18 mouse cellular contexts compared by ENCODE assay signal in the genomic region with DNA sequence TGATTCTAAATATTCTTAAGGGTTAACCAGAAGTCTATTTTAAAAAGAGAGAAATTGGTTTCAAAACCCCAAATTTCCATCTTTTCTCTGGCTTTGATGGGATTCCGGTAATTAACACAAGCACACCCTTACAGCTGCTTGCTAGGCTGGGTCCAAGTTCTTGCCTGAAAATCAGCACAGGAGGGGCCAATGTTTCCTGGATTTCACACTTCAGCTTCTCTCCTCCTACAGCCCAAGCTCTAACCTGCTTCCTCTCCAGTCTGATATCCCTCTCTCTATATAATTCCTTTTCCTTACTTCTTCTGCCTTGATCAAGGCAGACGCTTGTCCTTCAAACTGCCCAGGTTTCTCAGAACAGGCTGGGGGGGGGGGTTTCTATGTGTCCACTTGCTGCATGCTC.
"Had no signal": no experiment of that assay in that cellular context is flagged by ENCODE, and none has a peak within 500 bp of the region (broad histone marks: within the 10 kb centered on the region; RNA-seq: fewer than 3 reads in every experiment).

No protein-coding gene starts in this region.

- H3K4me3 ChIP-seq: lung, embryonic 15.5 days; megakaryocyte, embryonic 14.5 days; midbrain, embryonic 13.5 days; midbrain, embryonic 15.5 days; neural tube, embryonic 12.5 days; stomach, embryonic 15.5 days had no signal

- H3K27ac ChIP-seq: lung, embryonic 15.5 days; macrophage; midbrain, embryonic 13.5 days; midbrain, embryonic 15.5 days; neural tube, embryonic 12.5 days; stomach, embryonic 15.5 days; stomach, postnatal 0 days had no signal

- ATAC-seq: liver, postnatal 0 days; lung, postnatal 0 days; midbrain, embryonic 13.5 days; midbrain, embryonic 15.5 days had no signal

- H3K9ac ChIP-seq: liver, postnatal 0 days; lung, embryonic 15.5 days; midbrain, embryonic 13.5 days; midbrain, embryonic 15.5 days; neural tube, embryonic 12.5 days; stomach, embryonic 15.5 days had no signal

- DNase-seq: liver, postnatal 0 days; lung, adult 2 months; lung, postnatal 14 days; lung, postnatal 36 days; right cerebral cortex, postnatal 25 days; thymus, adult 2 months; thymus, postnatal 25 days; thymus, postnatal 4 days had no signal

- H3K4me2 ChIP-seq: lung, embryonic 15.5 days; midbrain, embryonic 11.5 days; midbrain, embryonic 13.5 days; midbrain, embryonic 15.5 days; neural tube, embryonic 12.5 days; stomach, embryonic 15.5 days had no signal

- H3K36me3 ChIP-seq: lung, embryonic 15.5 days; midbrain, embryonic 13.5 days; midbrain, embryonic 15.5 days; neural tube, embryonic 12.5 days; stomach, embryonic 15.5 days had no signal

- H3K9me3 ChIP-seq: lung, embryonic 15.5 days; midbrain, embryonic 13.5 days; midbrain, embryonic 15.5 days; neural tube, embryonic 12.5 days; stomach, embryonic 15.5 days had no signal

- H3K27me3 ChIP-seq: lung, embryonic 15.5 days; megakaryocyte, embryonic 14.5 days; midbrain, embryonic 13.5 days; midbrain, embryonic 15.5 days; neural tube, embryonic 12.5 days; stomach, embryonic 15.5 days had no signal
